Mouse (Mus musculus) intestine, embryonic 16.5 days (tissue): ENCODE data around the gene Serpinb6b. TPM values are rescaled to one million over a fixed set of nuclear protein-coding genes. Genes with fewer than 3 reads are reported as not detected.
"Not testable (repeated sequence)": the region's sequence is repeated elsewhere in the genome, so short reads cannot be mapped to it uniquely, and the experiment has no call there.

Source experiments
- ATAC-seq: fragments of 200-750 bp; cut with Nextera tagmentation; 2 replicates; pipeline ENCODE4 v1.8.0; 2017; ENCODE audit warnings: moderate TSS enrichment, moderate library complexity
- H3K27ac ChIP-seq: fragments of 300-500 bp; sonication (generic); 2 replicates; pipeline ENCODE4 v1.5.1; 2014; ENCODE audit warnings: mild to moderate bottlenecking, low read length
- H3K27me3 ChIP-seq: fragments of 300-500 bp; sonication (generic); replicated peaks from 2 replicates; pipeline ENCODE4 v1.6.1; 2014; ENCODE audit warnings: low read length, control low read depth, mixed read lengths; ENCODE audit not compliant: control insufficient read depth, insufficient read depth
- H3K36me3 ChIP-seq: fragments of 300-500 bp; sonication (generic); 2 replicates; pipeline ENCODE4 v1.6.1; 2014; ENCODE audit warnings: low read length, control low read depth; ENCODE audit not compliant: control insufficient read depth, insufficient read depth
- H3K4me1 ChIP-seq: fragments of 300-500 bp; sonication (generic); 2 replicates; pipeline ENCODE4 v1.6.1; 2014; ENCODE audit warnings: low read length, control low read depth, mixed read lengths; ENCODE audit not compliant: control insufficient read depth, insufficient read depth
- H3K4me2 ChIP-seq: fragments of 300-500 bp; sonication (generic); 2 replicates; pipeline ENCODE4 v1.6.1; 2014; ENCODE audit warnings: low read depth, low read length, control low read depth
- H3K4me3 ChIP-seq: fragments of 300-500 bp; sonication (generic); 2 replicates; pipeline ENCODE4 v1.5.1; 2014; ENCODE audit warnings: mild to moderate bottlenecking, low read length
- H3K9ac ChIP-seq: fragments of 300-500 bp; sonication (generic); 2 replicates; pipeline ENCODE4 v1.6.1; 2014; ENCODE audit warnings: low read depth, low read length
- H3K9me3 ChIP-seq: fragments of 300-500 bp; sonication (generic); 2 replicates; pipeline ENCODE4 v1.6.1; 2016; ENCODE audit warnings: low read length, control low read depth; ENCODE audit not compliant: control insufficient read depth
- WGBS: fragments of 180-500 bp; shearing (Covaris S2); extraction: QIAGEN DNeasy Blood & Tissue Kit; methylation state at CpG from one replicate; pipeline ENCODE4 v1.1.7; 2014; 5-methylcytosine and 5-hydroxymethylcytosine counted together
- polyA plus RNA-seq: library from polyadenylated mRNA; unstranded; fragments of >200 nt; fragmentation: Nextera tagmentation; extraction: Ambion mirVana; gene quantifications from 2 replicates; pipeline ENCODE4 v1.2.1, GENCODE M21; 2015

Gene Serpinb6b
- polyA plus RNA-seq, 1 experiment from 2014 or later, result 3.7 TPM

- Histone ChIP-seq H3K9me3 (no peaks in the 10 kb centered on the region; the same call in 1 of the 2 replicates), H3K36me3 (no peaks in the 10 kb centered on the region), H3K9ac (no peak overlapping the region), H3K4me3 (no peak overlapping the region), H3K4me2 (no peak overlapping the region), H3K27ac (no peak overlapping the region), H3K4me1 (no peaks in the 10 kb centered on the region), H3K27me3 (no peaks in the 10 kb centered on the region)
- 49% methylated on average over 4 of the region's 4 CpGs for WGBS
- ATAC-seq, result no peak
Measured at GRCm38 (mm10) chr13:32956537-32956936, 8.5 kb upstream of the Serpinb6b start.

- WGBS, result 47% methylated on average over 4 of the region's 4 CpGs
- H3K4me2 ChIP-seq, result no peak overlapping the region
- H3K27ac ChIP-seq, result no peak overlapping the region
- ATAC-seq, result no peak
- H3K9me3 ChIP-seq, result no peaks in the 10 kb centered on the region; the same call in 1 of the 2 replicates
- no peaks in the 10 kb centered on the region for H3K4me1 ChIP-seq
- no peaks in the 10 kb centered on the region for H3K27me3 ChIP-seq
- H3K9ac ChIP-seq, result no peak overlapping the region
- H3K4me3 ChIP-seq, result no peak overlapping the region
- no peaks in the 10 kb centered on the region for H3K36me3 ChIP-seq
Measured at GRCm38 (mm10) chr13:32957917-32958316, 7.1 kb upstream of the Serpinb6b start.

GRCm38 (mm10) chr13:32958521-32958920, 6.5 kb upstream of the Serpinb6b start:
- ATAC-seq, H3K4me1 ChIP-seq, H3K27ac ChIP-seq, H3K4me3 ChIP-seq, H3K9ac ChIP-seq, H3K36me3 ChIP-seq, H3K9me3 ChIP-seq, H3K4me2 ChIP-seq, H3K27me3 ChIP-seq: not testable (repeated sequence)
- 71% methylated on average over 7 of the region's 7 CpGs for WGBS

GRCm38 (mm10) chr13:32963990-32964753, 837 bp upstream of the Serpinb6b start:
- H3K27me3 ChIP-seq, result no peaks in the 10 kb centered on the region
- no peaks in the 10 kb centered on the region for H3K36me3 ChIP-seq
- no peak overlapping the region for H3K4me2 ChIP-seq
- WGBS, result 51% methylated on average over 9 of the region's 9 CpGs
- H3K27ac ChIP-seq, result no peak overlapping the region
- H3K9me3 ChIP-seq, result no peaks in the 10 kb centered on the region
- H3K4me1 ChIP-seq, result peaks cover 7% of the 10 kb centered on the region
- peak; percentile 31 for ATAC-seq
- no peak overlapping the region for H3K9ac ChIP-seq
- no peak overlapping the region for H3K4me3 ChIP-seq

- Histone ChIP-seq H3K36me3 (no peaks in the 10 kb centered on the region), H3K4me1 (peaks cover 7% of the 10 kb centered on the region), H3K27me3 (no peaks in the 10 kb centered on the region), H3K4me3 (no peak overlapping the region), H3K9ac (no peak overlapping the region), H3K4me2 (no peak overlapping the region), H3K27ac (no peak overlapping the region), H3K9me3 (no peaks in the 10 kb centered on the region)
- no peak for ATAC-seq
- WGBS, result 65% methylated on average over 5 of the region's 5 CpGs
Measured at GRCm38 (mm10) chr13:32966116-32966515, 1.1 kb downstream of the Serpinb6b start.

GRCm38 (mm10) chr13:32967233-32967632, 2.2 kb downstream of the Serpinb6b start:
- Histone ChIP-seq H3K4me3 (no peak overlapping the region), H3K9ac (no peak overlapping the region), H3K27ac (no peak overlapping the region), H3K4me1 (peaks cover 7% of the 10 kb centered on the region), H3K9me3 (no peaks in the 10 kb centered on the region), H3K27me3 (no peaks in the 10 kb centered on the region), H3K4me2 (no peak overlapping the region), H3K36me3 (no peaks in the 10 kb centered on the region)
- no peak for ATAC-seq

- Histone ChIP-seq H3K36me3 (no peaks in the 10 kb centered on the region), H3K27me3 (no peaks in the 10 kb centered on the region), H3K4me1 (peaks cover 7% of the 10 kb centered on the region), H3K4me2 (no peak overlapping the region), H3K9me3 (no peaks in the 10 kb centered on the region), H3K4me3 (no peak overlapping the region), H3K9ac (no peak overlapping the region), H3K27ac (no peak overlapping the region)
- peak; percentile 86 for ATAC-seq
- 78% methylated on average over 5 of the region's 5 CpGs for WGBS
Measured at GRCm38 (mm10) chr13:32968353-32968984, 3.5 kb downstream of the Serpinb6b start.

GRCm38 (mm10) chr13:32968996-32969640, 4.1 kb downstream of the Serpinb6b start:
- Histone ChIP-seq H3K9ac (no peak overlapping the region), H3K9me3 (no peaks in the 10 kb centered on the region), H3K27me3 (no peaks in the 10 kb centered on the region), H3K4me2 (no peak overlapping the region), H3K36me3 (no peaks in the 10 kb centered on the region), H3K4me3 (no peak overlapping the region), H3K4me1 (peaks cover 7% of the 10 kb centered on the region), H3K27ac (no peak overlapping the region)
- ATAC-seq, result peak; percentile 61; the same call in 1 of the 2 replicates
- WGBS, result 73% methylated on average over 4 of the region's 4 CpGs

- no peak overlapping the region for H3K4me2 ChIP-seq
- H3K36me3 ChIP-seq, result no peaks in the 10 kb centered on the region
- no peak for ATAC-seq
- WGBS, result 76% methylated on average over 1 of the region's 1 CpGs
- peaks cover 4% of the 10 kb centered on the region; the same call in 1 of the 2 replicates for H3K4me1 ChIP-seq
- no peak overlapping the region for H3K9ac ChIP-seq
- H3K9me3 ChIP-seq, result no peaks in the 10 kb centered on the region
- H3K27ac ChIP-seq, result no peak overlapping the region
- H3K4me3 ChIP-seq, result no peak overlapping the region
- no peaks in the 10 kb centered on the region for H3K27me3 ChIP-seq
Measured at GRCm38 (mm10) chr13:32969641-32970040, 4.6 kb downstream of the Serpinb6b start.
